In the genomic region with DNA sequence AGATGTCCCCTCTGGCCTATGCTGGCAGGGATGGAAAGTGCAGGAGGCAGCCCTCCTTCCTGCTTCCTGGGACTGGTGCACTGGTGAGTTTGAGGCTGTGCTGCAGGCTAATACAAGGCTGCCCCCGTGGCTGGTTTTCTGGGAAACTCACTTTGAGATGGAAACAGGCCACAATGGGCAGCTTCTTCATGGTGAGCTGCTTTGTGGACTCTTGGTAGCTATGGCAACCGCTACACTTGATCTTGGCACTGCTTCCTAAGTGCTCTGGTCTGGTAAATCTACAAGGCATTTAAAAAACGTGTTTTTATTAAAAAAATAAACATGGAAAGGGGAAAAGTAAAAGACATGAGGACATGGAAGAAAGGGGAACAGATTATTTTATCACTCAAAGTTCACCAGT, we compare ENCODE assay signal across 17 mouse cellular contexts. TPM values are rescaled to one million over a fixed set of nuclear protein-coding genes. Genes with fewer than 3 reads are reported as not detected.
"Had no signal": no experiment of that assay in that cellular context is flagged by ENCODE, and none has a peak within 500 bp of the region (broad histone marks: within the 10 kb centered on the region; RNA-seq: fewer than 3 reads in every experiment).

No protein-coding gene starts in this region.

- H3K4me1 ChIP-seq: kidney, embryonic 15.5 days; limb, embryonic 13.5 days; neural tube, embryonic 12.5 days; stomach, embryonic 15.5 days had no signal

- H3K27ac ChIP-seq: kidney, embryonic 15.5 days; limb, embryonic 13.5 days; liver, embryonic 14.5 days; neural tube, embryonic 12.5 days; stomach, embryonic 15.5 days had no signal

- DNase-seq: kidney, adult 2 months; kidney, postnatal 14 days; left cerebral cortex, postnatal 4 days; lung, adult 18-20 months; lung, postnatal 14 days; right cerebral cortex, postnatal 14 days; thymus, adult 2 months; thymus, postnatal 25 days had no signal

- H3K4me3 ChIP-seq: kidney, embryonic 15.5 days; limb, embryonic 13.5 days; myocyte; neural tube, embryonic 12.5 days; stomach, embryonic 15.5 days had no signal

- H3K9me3 ChIP-seq: kidney, embryonic 15.5 days; limb, embryonic 13.5 days; neural tube, embryonic 12.5 days; stomach, embryonic 15.5 days had no signal

- H3K9ac ChIP-seq: kidney, embryonic 15.5 days; limb, embryonic 13.5 days; liver, embryonic 14.5 days; neural tube, embryonic 12.5 days; stomach, embryonic 15.5 days had no signal

- H3K27me3 ChIP-seq: kidney, embryonic 15.5 days; limb, embryonic 13.5 days; neural tube, embryonic 12.5 days; stomach, embryonic 15.5 days had no signal

- H3K4me2 ChIP-seq: kidney, embryonic 15.5 days; limb, embryonic 13.5 days; midbrain, embryonic 11.5 days; neural tube, embryonic 12.5 days; stomach, embryonic 15.5 days had no signal

RNA-seq across cellular contexts. Expression of gene Aldh3a1, which starts 49.2 kb away (rescaled TPM):
- total RNA-seq: liver, adult 2 months; megakaryocyte, adult 5-6 weeks had no signal
- polyA plus RNA-seq: midbrain, embryonic 11.5 days; neural tube, embryonic 12.5 days had no signal
